Mouse (Mus musculus) liver, postnatal 0 days (tissue): Measurements from ENCODE around the gene Akap11.

Experiments
- CTCF ChIP-seq: sonication (generic); IDR thresholded peaks from 2 replicates; pipeline ENCODE4 v1.5.1; 2016; ENCODE audit warnings: antibody characterized with exemption, low read depth
- EP300 ChIP-seq: IDR thresholded peaks from 2 replicates; pipeline ENCODE4 v1.6.1; 2016; ENCODE audit warnings: antibody characterized with exemption, low read depth, mild to moderate bottlenecking

DNA sequence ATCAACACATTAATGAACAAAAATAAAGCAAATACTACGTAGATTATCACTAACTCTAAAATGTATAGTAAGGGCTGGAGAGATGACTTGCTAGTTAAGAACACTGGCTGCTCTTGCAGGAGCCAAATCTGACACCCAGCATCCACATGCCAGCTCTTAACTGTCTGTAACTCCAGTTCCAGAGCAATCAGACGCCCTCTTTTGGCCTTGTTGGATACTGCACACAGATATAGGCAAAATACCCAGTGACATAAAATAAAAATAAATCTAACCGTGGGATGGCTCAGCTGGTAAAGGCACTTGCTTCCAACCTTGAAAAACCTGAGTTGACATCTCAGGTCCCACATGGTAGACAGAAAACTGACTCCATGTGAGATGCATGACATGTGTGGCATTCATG lies 36.0 kb downstream of the Akap11 start:
- TF ChIP-seq CTCF, result peak; percentile 34; the same call in 1 of the 2 replicates
- no peak for TF ChIP-seq EP300
